33 mouse cellular contexts compared by ENCODE assay signal in genomic region chr1:124156832-124157231, GRCm38 (mm10).
DNase-seq lines count a peak whose midpoint lies in the region; ATAC-seq and TF ChIP-seq lines count a peak whose summit lies in the region.
"Had no signal": no experiment of that assay in that cellular context is flagged by ENCODE, and none has a peak within 500 bp of the region (broad histone marks: within the 10 kb centered on the region; RNA-seq: fewer than 3 reads in every experiment).

No protein-coding gene starts in this region.

- no peak for TF ChIP-seq POLR2A in cerebellum, adult 2 months (IDR thresholded peaks at IDR 0.05; ENCODE audit: borderline replicate concordance, insufficient read depth, low read length)

- DNase-seq in forebrain, postnatal 0 days = no peak
- DNase-seq in brain, adult 2 months (ENCODE audit: low read depth, low spot score) = peak; percentile 90
- DNase-seq in cerebellum, adult 2 months = peak; percentile 27 to 87
- peak; percentile 32 to 53 for DNase-seq in cerebellum, postnatal 25 days
- no peak for DNase-seq in kidney, adult 8-10 months
- DNase-seq: adrenal gland, adult 8-10 months; embryo, embryonic 11 days; gastrocnemius, postnatal 10 days; heart, postnatal 14 days; kidney, adult 18-20 months; kidney, postnatal 4 days; left cerebral cortex, postnatal 4 days; liver, embryonic 13.5 days; lung, adult 18-20 months; right cerebral cortex, adult 18-20 months; right cerebral cortex, postnatal 4 days; thymus, adult 2 months; thymus, postnatal 4 days had no signal

- no peak overlapping the region for H3K9ac ChIP-seq in forebrain, postnatal 0 days
- no peak overlapping the region for H3K9ac ChIP-seq in forebrain, embryonic 16.5 days (replicated peaks; ENCODE audit: low read depth, low read length)
- H3K9ac ChIP-seq: embryonic facial prominence, embryonic 12.5 days; hindbrain, embryonic 15.5 days; limb, embryonic 15.5 days; liver, embryonic 13.5 days; neural tube, embryonic 12.5 days had no signal

- no peaks in the 10 kb centered on the region for H3K9me3 ChIP-seq in forebrain, postnatal 0 days (ENCODE audit: low read length)
- no peaks in the 10 kb centered on the region for H3K9me3 ChIP-seq in forebrain, embryonic 16.5 days (ENCODE audit: control insufficient read depth, low read length)
- H3K9me3 ChIP-seq: embryonic facial prominence, embryonic 12.5 days; hindbrain, embryonic 10.5 days; hindbrain, embryonic 15.5 days; limb, embryonic 15.5 days; liver, embryonic 13.5 days; midbrain, embryonic 10.5 days; neural tube, embryonic 12.5 days had no signal

- peak; percentile 34; the same call in 1 of the 2 replicates for ATAC-seq in forebrain, postnatal 0 days
- no peak for ATAC-seq in forebrain, embryonic 16.5 days
- ATAC-seq in inflammation-experienced regulatory T-cells, adult 6 months = no peak
- ATAC-seq: forebrain, embryonic 14.5 days; lung, postnatal 0 days; midbrain, embryonic 16.5 days had no signal

- no peak for TF ChIP-seq CTCF in forebrain, postnatal 0 days (IDR thresholded peaks at IDR 0.05; ENCODE audit: low read depth)
- TF ChIP-seq CTCF in cerebellum, adult 2 months (IDR thresholded peaks at IDR 0.05; ENCODE audit: borderline replicate concordance, insufficient read depth, low read depth, low read length) = no peak

- no peak overlapping the region for H3K4me2 ChIP-seq in forebrain, postnatal 0 days (ENCODE audit: low read depth)
- no peak overlapping the region for H3K4me2 ChIP-seq in forebrain, embryonic 16.5 days (ENCODE audit: low read length)
- H3K4me2 ChIP-seq: embryonic facial prominence, embryonic 12.5 days; hindbrain, embryonic 15.5 days; limb, embryonic 15.5 days; liver, embryonic 13.5 days; neural tube, embryonic 12.5 days had no signal

- WGBS in forebrain, postnatal 0 days = 58% methylated on average over 1 of the region's 1 CpGs
- 61% methylated on average over 1 of the region's 1 CpGs for WGBS in forebrain, embryonic 16.5 days
- 12% methylated on average over 1 of the region's 1 CpGs for WGBS in cerebellum, adult 2 months

- no peak overlapping the region for H3K4me3 ChIP-seq in forebrain, postnatal 0 days (ENCODE audit: low read depth, low read length)
- no peak overlapping the region for H3K4me3 ChIP-seq in forebrain, embryonic 16.5 days (replicated peaks; ENCODE audit: low read length)
- no peak overlapping the region for H3K4me3 ChIP-seq in cerebellum, adult 2 months (replicated peaks; ENCODE audit: insufficient read depth, low read depth, low read length)
- H3K4me3 ChIP-seq: embryonic facial prominence, embryonic 12.5 days; hindbrain, embryonic 10.5 days; hindbrain, embryonic 15.5 days; limb, embryonic 15.5 days; liver, embryonic 13.5 days; midbrain, embryonic 10.5 days; neural tube, embryonic 12.5 days had no signal

- no peak overlapping the region for H3K27ac ChIP-seq in forebrain, postnatal 0 days (ENCODE audit: low read depth, low read length)
- H3K27ac ChIP-seq in forebrain, embryonic 16.5 days (ENCODE audit: low read length) = no peak overlapping the region
- peak overlapping the region; percentile 57; the same call in 1 of the 2 replicates for H3K27ac ChIP-seq in cerebellum, adult 2 months (ENCODE audit: insufficient read depth, low read length)
- H3K27ac ChIP-seq: embryonic facial prominence, embryonic 12.5 days; hindbrain, embryonic 10.5 days; hindbrain, embryonic 15.5 days; kidney, postnatal 0 days; limb, embryonic 15.5 days; liver, embryonic 13.5 days; macrophage; midbrain, embryonic 10.5 days; neural tube, embryonic 12.5 days; stomach, postnatal 0 days had no signal

- H3K27me3 ChIP-seq in forebrain, postnatal 0 days (ENCODE audit: insufficient read depth, low read length) = no peaks in the 10 kb centered on the region
- H3K27me3 ChIP-seq in forebrain, embryonic 16.5 days (replicated peaks; ENCODE audit: control insufficient read depth, insufficient read depth, low read length) = no peaks in the 10 kb centered on the region
- no peaks in the 10 kb centered on the region for H3K27me3 ChIP-seq in cerebellum, adult 2 months (ENCODE audit: control insufficient read depth, insufficient read depth, low read length)
- H3K27me3 ChIP-seq: embryonic facial prominence, embryonic 12.5 days; hindbrain, embryonic 15.5 days; limb, embryonic 15.5 days; liver, embryonic 13.5 days; neural tube, embryonic 12.5 days had no signal

- no peaks in the 10 kb centered on the region for H3K36me3 ChIP-seq in forebrain, postnatal 0 days (ENCODE audit: insufficient read depth)
- H3K36me3 ChIP-seq in forebrain, embryonic 16.5 days (ENCODE audit: control insufficient read depth, insufficient read depth) = no peaks in the 10 kb centered on the region
- H3K36me3 ChIP-seq: embryonic facial prominence, embryonic 12.5 days; G1E; hindbrain, embryonic 10.5 days; hindbrain, embryonic 15.5 days; limb, embryonic 15.5 days; liver, embryonic 13.5 days; midbrain, embryonic 10.5 days; neural tube, embryonic 12.5 days had no signal

- no peaks in the 10 kb centered on the region for H3K4me1 ChIP-seq in forebrain, postnatal 0 days (ENCODE audit: insufficient read depth)
- no peaks in the 10 kb centered on the region for H3K4me1 ChIP-seq in forebrain, embryonic 16.5 days (replicated peaks; ENCODE audit: control insufficient read depth, insufficient read depth, low read length)
- peaks cover 8% of the 10 kb centered on the region; the same call in 1 of the 2 replicates for H3K4me1 ChIP-seq in cerebellum, adult 2 months (ENCODE audit: control insufficient read depth, insufficient read depth, low read length)
- H3K4me1 ChIP-seq: embryonic facial prominence, embryonic 12.5 days; hindbrain, embryonic 10.5 days; hindbrain, embryonic 15.5 days; limb, embryonic 15.5 days; liver, embryonic 13.5 days; midbrain, embryonic 10.5 days; neural tube, embryonic 12.5 days had no signal

Comparison
In these comparisons a context has a peak if more than half of its experiments do, and no peak if none do; other contexts are left out.
1. DNase-seq: peak in brain, adult 2 months (single experiment), cerebellum, adult 2 months (2 of 2) and cerebellum, postnatal 25 days (2 of 2); none in forebrain, postnatal 0 days (single experiment) and kidney, adult 8-10 months (0 of 2).